13 mouse cellular contexts compared by ENCODE assay signal in genomic region chr4:153133147-153133546, GRCm38 (mm10).
DNase-seq lines count a peak whose midpoint lies in the region; ATAC-seq lines count a peak whose summit lies in the region.
"Had no signal": no experiment of that assay in that cellular context is flagged by ENCODE, and none has a peak within 500 bp of the region (broad histone marks: within the 10 kb centered on the region; RNA-seq: fewer than 3 reads in every experiment).

No protein-coding gene starts in this region.

- H3K4me2 ChIP-seq in neural tube, embryonic 15.5 days, result no peak overlapping the region; the same call in 1 of the 2 replicates

- no peak overlapping the region for H3K4me3 ChIP-seq in neural tube, embryonic 15.5 days (replicated peaks)

- peak; percentile 27 for DNase-seq in embryo, embryonic 11 days
- DNase-seq in embryo, embryonic 10 days (ENCODE audit: low spot score), result no peak
- peak; percentile 34 for DNase-seq in kidney, postnatal 10 days
- no peak for DNase-seq in kidney, adult 11 months
- DNase-seq in Muller cell, postnatal 12 days (ENCODE audit: inconsistent ontology term), result peak; percentile 9
- no peak for DNase-seq in left cerebral cortex, adult 11 months (ENCODE audit: low spot score)
- DNase-seq in urinary bladder, adult 18-20 months (ENCODE audit: low spot score in 2 of 2), result no peak
- DNase-seq: cerebellum, adult 18-20 months; gastrocnemius, postnatal 14 days; liver, postnatal 0 days; thymus, postnatal 14 days had no signal

- peak; percentile 38; the same call in 1 of the 2 replicates for ATAC-seq in neural tube, embryonic 15.5 days (ENCODE audit: low FRiP score)
- ATAC-seq: inflammation-experienced regulatory T-cells, adult 6 months; liver, postnatal 0 days had no signal

- H3K27me3 ChIP-seq in neural tube, embryonic 15.5 days (replicated peaks), result no peaks in the 10 kb centered on the region

- H3K9me3 ChIP-seq in neural tube, embryonic 15.5 days (replicated peaks), result no peaks in the 10 kb centered on the region

- H3K9ac ChIP-seq in neural tube, embryonic 15.5 days (replicated peaks), result no peak overlapping the region
- H3K9ac ChIP-seq: liver, postnatal 0 days had no signal

- H3K36me3 ChIP-seq in neural tube, embryonic 15.5 days, result no peaks in the 10 kb centered on the region

- 0 out of 2 replicates have a peak overlapping the region, but pooled peaks have one; percentile 14 for H3K27ac ChIP-seq in neural tube, embryonic 15.5 days (replicated peaks)

- H3K4me1 ChIP-seq in neural tube, embryonic 15.5 days, result peaks cover 19% of the 10 kb centered on the region

- WGBS in neural tube, embryonic 15.5 days, result 42% methylated on average over 13 of the region's 13 CpGs

Comparison
In these comparisons a context has a peak if more than half of its experiments do, and no peak if none do; other contexts are left out.
1. DNase-seq: peak in embryo, embryonic 11 days (single experiment), kidney, postnatal 10 days (single experiment) and Muller cell, postnatal 12 days (single experiment); none in embryo, embryonic 10 days (single experiment), kidney, adult 11 months (single experiment), left cerebral cortex, adult 11 months (single experiment) and urinary bladder, adult 18-20 months (0 of 2).